Mouse (Mus musculus) skeletal muscle tissue, adult 2 months (tissue): ENCODE results near the gene Ckap4.
"Not testable (repeated sequence)": the region's sequence is repeated elsewhere in the genome, so short reads cannot be mapped to it uniquely, and the experiment has no call there.

ENCODE experiments used
- DNase-seq: peaks from one replicate; pipeline ENCODE4 v3.0.0-alpha.2; 2012; ENCODE audit warnings: low read depth, low spot score

Ckap4 gene

DNA sequence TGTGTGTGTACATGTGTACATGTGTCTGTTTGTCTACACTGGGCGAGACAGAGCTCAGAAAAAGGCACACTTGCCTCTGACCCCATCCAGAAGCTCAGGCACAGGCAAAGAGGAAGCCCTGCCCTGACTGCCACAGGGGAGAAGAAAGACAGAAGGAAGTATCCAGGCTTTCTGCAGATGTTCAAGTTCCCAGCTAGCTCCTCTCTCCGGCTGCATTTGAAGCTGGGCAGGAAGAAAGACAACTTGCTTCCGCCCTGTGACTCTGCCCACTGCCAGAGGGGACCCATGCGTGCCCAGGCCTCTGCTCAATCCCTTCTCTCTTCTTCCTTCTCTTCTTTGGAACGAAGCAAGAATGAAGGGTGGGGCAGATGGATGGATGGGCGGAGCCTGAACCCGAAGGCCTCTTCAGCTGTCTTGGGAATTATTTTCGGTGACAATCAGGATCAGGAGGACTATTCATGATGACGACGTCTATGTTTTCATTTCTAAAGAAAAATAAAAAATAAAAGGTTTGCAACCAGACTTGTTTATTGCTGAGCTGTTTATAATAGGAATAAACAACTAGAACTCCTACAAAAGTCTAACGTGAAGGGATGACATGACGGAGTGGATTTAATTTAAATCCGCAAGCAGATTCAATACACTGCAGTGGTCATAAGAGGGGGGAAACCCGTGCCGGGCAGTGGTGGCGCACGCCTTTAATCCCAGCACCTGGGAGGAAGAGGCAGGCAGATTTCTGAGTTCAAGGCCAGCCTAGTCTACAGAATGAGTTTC lies 15.5 kb upstream of the Ckap4 start:
- DNase-seq, result no peak

DNA sequence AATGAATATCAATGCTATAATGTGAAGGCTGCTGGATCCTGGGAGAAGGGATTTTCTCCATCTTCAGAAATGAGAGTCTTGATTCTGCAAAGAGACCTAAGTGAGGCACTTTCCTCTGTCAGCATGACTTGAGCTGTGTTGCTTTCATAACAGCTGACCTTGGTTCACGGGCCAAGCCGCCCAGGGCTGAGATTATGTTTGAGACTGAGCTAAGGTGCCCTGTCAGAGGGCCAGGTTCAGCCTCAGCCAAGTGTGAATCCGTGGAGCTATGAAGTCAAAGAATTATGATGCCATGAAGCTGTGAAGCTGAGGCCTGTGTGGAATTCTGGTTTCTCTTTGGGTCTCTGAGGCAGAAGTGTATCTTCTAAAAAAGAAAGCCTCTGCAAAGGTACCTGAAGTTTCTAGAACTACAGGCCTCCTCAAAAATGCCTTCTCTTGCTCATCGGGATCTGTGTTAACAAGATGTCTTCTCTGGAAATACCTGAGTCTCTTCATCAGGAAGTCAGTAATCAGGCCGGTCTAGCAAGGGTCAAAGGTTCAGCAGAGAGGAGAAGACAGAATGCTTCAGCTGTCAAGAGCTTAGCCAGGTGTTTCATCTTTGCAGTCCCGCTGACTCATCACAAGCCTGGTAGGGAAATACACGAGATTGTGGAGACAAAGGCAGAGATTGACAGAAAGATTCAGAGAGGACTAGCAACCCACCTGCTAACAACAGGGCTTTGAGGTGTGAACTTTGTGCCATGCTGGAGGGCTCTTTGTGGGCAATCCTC lies 11.2 kb upstream of the Ckap4 start:
- peak; percentile 43 for DNase-seq

GRCm38 (mm10) chr10:84542802-84543658 lies 9.2 kb upstream of the Ckap4 start:
- no peak for DNase-seq

GRCm38 (mm10) chr10:84539651-84540050 lies 5.8 kb upstream of the Ckap4 start:
- DNase-seq, result no peak

GRCm38 (mm10) chr10:84535859-84536258 lies 2.0 kb upstream of the Ckap4 start:
- DNase-seq, result no peak

GRCm38 (mm10) chr10:84535458-84535857 lies 1.6 kb upstream of the Ckap4 start:
- DNase-seq, result no peak

- peak; percentile 41 for DNase-seq
These were observed 665 bp downstream of the Ckap4 start for GRCm38 (mm10) chr10:84532911-84533882.

- peak; percentile 58 for DNase-seq
These were observed 1.5 kb downstream of the Ckap4 start for GRCm38 (mm10) chr10:84532191-84532889.

- no peak for DNase-seq
These were observed 2.3 kb downstream of the Ckap4 start for GRCm38 (mm10) chr10:84531576-84531975.

DNA sequence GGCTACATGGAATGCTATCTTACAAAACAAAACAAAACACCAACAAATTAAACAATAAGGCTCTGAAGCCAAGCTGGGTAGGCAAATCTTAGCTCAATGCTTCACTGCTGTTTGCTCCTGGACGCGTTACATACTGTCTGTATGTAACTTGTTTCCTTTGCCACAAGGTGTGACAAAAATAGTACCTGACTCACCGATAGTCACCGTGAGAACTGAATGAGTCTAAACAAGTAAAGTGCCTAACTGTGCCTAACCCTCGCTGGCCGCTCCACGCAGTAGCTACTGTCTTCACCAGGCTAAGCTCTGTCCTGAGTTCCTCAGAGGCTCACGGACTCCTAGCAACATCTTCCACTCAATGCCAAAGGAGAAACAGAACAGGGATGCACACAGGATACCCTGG lies 3.5 kb downstream of the Ckap4 start:
- DNase-seq, result peak; percentile 64

DNA sequence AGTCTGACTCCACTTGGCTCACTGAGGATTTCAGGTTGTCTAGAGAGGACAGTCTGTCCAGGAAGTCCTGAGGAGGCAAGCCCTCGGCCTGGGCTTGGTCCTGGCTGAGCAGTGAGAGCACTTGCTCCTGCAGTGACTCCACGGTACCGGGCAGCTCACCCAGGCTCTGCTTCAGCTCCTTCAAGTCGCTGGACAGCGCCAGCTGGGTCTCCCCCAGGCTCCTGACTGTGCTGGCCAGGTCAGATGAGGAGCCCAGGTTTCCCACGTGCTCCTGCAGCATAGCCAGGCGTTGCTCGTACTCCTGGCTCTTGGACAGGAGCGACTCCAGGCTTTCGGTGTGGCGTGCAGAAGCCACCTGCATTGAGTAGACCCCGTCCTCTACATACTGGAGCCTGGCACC lies 6.2 kb downstream of the Ckap4 start:
- DNase-seq, result peak; percentile 72

DNA sequence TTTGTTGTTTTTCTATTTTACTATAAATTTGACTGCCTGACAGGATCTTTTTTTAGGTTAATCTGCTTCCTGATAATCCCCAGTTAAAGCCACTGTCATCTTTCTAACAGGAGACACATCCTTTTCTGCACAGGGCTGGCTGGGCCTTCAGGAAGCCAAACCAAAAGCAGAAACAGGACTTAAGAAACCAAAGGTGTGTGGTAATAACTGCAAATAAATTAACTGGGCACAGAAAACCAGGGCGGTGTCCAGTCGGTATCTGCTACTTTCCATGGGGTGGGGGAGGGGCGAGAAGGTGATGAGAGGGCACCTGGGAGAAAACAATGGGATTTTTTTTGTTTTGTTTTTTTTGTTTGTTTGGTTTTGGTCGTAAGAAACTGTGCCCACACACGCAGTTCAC lies 6.8 kb downstream of the Ckap4 start:
- no peak for DNase-seq

- no peak for DNase-seq
These were observed 7.4 kb downstream of the Ckap4 start for GRCm38 (mm10) chr10:84526488-84526887.

GRCm38 (mm10) chr10:84523682-84524081 lies 10.2 kb downstream of the Ckap4 start:
- DNase-seq, result no peak

DNA sequence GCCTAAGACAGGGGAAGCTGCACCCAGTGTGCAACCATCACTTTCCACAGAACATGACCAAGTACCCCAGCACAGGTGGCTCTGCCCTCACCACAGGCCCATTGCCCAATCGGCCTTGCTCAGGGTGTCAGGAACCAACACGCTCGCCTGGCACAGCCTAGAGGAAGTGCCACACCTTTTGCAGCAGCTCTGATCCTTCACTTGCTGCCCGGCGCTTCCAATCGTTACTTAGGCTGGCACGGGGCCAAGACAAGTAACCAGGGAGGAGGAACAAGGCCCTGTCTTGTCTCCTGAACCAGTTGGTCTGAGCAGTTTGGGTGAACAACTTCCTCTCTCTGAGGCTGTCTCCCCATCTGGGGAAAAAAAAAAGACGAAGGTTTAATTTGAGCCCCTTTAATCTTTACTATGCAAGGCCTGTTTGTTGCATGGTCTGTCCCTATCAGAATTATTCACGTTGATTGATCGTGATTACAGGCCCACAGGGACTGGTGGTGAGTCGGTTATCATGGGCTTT lies 17.4 kb downstream of the Ckap4 start:
- DNase-seq, result peak; percentile 54

- not testable (repeated sequence) for DNase-seq
These were observed 17.9 kb downstream of the Ckap4 start for GRCm38 (mm10) chr10:84515980-84516379.

DNA sequence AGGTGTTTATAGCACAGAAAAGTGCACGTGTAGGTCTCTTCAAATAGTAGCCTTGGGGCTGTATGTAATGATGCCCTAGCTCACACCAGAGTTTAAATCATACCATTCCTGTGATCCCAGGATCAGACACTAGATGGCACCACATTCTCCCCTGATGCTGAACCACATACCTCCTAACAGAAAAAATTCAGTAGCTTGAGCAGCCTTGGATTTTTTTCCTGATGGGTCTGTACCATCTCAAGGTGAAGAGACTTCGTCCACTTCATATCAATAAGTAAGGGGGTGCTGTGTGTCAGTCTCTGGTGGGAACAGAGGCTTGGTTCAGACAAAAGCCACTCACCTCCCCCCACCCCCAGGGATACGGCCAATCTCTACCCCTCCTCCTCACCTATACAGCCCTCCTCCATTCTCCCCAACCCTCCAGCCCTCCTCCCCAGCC lies 18.3 kb downstream of the Ckap4 start:
- peak; percentile 62 for DNase-seq

DNA sequence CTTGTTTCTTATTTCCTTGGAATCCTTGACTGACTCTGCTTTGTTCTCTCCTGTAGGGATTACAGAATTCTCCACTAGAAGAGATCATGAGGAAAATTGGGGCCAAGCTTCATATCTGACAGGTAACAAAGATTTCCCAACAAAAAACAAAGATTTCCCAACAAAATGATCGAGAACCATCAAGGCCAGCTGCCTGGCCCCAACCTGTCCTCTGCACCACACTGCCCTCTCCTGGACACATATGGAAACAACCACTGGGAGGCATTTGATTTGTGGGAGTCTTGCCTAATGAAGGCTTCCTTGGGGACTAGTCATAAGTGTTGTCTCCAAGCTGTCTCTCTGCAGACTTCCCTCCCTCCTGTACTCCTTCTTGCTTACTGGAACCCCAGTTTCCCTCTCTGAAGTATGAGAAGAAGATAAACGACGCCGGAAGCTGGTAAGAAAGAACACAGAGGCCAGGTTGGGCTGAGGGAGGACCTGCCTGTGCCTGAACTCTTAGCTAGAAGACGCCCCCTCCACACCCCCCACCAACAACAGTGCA lies 19.8 kb downstream of the Ckap4 start:
- peak; percentile 35 for DNase-seq

GRCm38 (mm10) chr10:84512766-84513165 lies 21.1 kb downstream of the Ckap4 start:
- no peak for DNase-seq

DNA sequence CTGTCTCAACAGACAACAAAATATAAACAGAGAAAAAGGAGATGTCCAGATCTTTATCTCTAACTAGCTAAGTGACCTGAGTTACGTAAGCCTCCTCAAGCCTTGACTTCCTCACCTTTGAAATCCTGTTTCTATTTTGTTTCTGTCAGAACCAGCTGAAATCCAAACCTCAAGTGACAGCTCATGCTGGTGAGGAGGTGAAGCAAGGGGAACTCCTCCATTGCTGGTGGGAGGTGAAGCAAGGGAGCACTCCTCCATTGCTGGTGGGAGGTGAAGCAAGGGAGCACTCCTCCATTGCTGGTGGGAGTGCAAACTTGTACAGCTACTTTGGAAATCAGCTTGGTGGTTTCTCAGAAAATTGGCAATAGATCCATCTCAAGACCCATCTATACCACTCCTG lies 25.3 kb downstream of the Ckap4 start:
- no peak for DNase-seq
